Mouse (Mus musculus): ENCODE measurements around the gene Btbd6. TPM values are rescaled to one million over a fixed set of nuclear protein-coding genes. Genes with fewer than 3 reads are reported as not detected.

The Btbd6 gene
- polyA plus RNA-seq, 1 experiment, result not detected

DNA sequence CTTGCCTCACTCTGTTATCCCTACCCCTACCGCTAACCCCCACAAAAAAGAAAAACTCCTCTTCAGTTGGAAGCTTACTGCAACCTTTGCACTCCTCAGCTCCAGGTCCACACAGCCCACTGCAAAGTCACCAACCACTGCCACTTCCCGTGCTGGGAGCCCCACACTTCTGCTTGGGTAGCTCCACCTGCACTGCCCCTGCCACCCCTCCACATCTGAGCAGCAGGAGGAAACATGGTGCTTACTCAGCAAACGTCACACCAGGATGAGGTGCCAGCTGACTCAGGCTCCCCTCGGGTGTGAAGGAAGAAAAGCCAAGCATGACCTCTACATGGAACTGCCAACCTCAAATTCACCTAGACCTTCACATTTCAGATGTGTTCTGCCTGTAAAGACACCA lies 17.9 kb downstream of the Btbd6 start:
- no peak overlapping the region for H3K4me3 ChIP-seq (ENCODE audit: insufficient read depth, low read depth, low read length)
- H3K4me1 ChIP-seq (ENCODE audit: control insufficient read depth, insufficient read depth, low read length), result peaks cover 9% of the 10 kb centered on the region
- WGBS, result 64% methylated on average over 4 of the region's 4 CpGs
- no peak for TF ChIP-seq CTCF (IDR thresholded peaks at IDR 0.05; ENCODE audit: insufficient read depth, low read depth, low read length)
- TF ChIP-seq POLR2A (IDR thresholded peaks at IDR 0.05; ENCODE audit: insufficient read depth, low read depth, low read length), result no peak
- H3K27ac ChIP-seq (ENCODE audit: insufficient read depth, low read depth, low read length), result no peak overlapping the region

DNA sequence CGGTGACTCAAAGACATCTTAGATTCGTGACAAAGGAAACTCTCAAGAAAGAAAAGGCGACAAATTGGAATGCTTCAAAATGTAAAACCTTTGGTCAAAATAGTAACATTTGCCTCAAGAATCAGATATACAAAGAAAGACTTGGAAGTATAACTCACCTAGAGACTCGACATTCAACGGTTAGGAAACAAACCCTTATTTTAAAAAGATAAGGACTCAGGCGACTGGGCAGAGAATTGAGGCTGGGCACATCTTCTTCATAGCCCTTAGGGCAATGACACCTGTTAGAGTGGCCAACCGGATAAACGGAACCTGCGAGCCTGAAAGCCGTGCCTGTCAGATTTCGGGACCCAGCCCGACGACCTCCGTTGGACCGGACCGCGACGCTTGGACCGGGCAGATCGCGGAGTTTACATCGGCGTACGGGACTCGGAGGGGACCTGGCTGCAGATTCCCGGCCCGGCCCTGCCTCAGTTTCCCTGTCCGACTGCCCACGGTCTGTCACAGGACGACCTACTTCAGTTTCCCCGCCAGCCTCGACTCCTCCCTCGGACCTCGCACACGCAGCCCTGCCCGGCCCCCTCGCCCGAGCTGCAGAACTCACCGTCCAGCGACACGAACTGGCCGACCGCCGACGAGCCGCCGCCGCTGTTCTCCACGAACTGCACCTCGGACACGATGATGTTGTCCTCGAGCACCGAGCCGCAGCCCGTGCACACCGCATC lies 23.4 kb downstream of the Btbd6 start:
- TF ChIP-seq CTCF (IDR thresholded peaks at IDR 0.05; ENCODE audit: insufficient read depth, low read depth, low read length) (no peak), POLR2A (IDR thresholded peaks at IDR 0.05; ENCODE audit: insufficient read depth, low read depth, low read length) (no peak)
- Histone ChIP-seq H3K27ac (ENCODE audit: insufficient read depth, low read depth, low read length) (peak overlapping the region; percentile 77), H3K4me1 (ENCODE audit: control insufficient read depth, insufficient read depth, low read length) (peaks cover 5% of the 10 kb centered on the region), H3K4me3 (ENCODE audit: insufficient read depth, low read depth, low read length) (peak overlapping the region; percentile 85)
- under 1% methylated on average over 56 of the region's 56 CpGs for WGBS

DNA sequence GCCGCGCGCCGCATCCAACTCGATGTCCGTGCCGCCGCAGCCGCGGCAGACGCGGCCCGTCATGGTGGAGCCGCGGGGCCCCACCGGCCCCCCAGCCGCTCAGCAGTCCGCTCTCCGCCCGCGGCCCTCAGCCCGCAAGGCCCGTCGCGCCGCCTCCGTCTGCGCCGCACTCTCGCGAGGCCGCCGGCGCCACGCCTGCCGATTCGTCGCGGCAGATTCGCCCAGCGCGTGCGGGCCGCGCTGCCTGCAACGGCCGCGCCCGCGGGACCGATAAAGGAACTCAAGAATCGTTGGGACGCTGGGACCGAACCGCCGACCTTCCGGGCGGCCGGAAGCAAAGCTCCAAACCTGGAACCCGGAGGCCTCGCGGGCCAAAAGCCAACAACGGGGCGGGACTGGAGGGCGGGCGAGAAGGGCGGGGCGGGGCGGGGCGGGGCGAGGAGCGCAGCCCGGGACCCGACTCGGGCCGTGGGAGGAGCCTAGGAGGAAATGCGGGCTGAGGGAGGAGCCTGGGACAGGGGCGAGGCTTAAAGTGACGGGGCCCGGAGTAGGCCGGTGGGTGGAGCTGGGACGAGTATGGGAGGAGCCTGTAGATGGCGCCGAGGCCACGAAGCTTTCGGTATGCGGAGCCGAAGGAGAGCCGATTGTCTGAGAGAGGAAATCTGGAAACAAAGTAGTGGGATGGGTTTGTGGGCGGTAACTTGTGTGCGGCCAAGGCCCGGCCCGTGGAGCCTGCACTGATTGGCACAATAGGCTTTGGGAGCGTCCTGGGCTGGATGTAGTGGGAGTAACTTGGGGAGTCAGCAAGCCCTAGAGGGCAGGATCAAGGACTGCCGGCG lies 24.2 kb downstream of the Btbd6 start, which contains the start of gene Brf1:
TSS of gene Brf1 (minus strand) at position 411 of the 839 bp plus-strand sequence.
- WGBS, result under 1% methylated on average over 96 of the region's 96 CpGs

DNA sequence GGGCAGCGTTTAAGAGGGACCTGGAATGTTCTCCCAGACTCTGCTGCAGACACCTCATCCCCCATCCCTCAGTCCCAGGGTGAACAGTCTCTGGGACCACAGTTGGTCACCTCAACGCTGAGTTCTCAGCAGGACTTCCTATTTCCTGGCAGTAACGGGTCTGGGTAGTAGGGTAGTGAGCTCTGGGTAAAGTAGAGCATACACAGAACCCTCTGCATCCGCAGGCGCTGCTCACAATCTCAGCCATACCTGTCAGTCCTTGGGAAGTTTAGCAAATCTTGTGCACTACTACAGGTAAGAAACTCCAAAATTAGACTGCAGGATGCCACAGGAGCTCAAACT lies 24.8 kb downstream of the Btbd6 start:
- whole genome bisulfite sequencing, result 4% methylated on average over 5 of the region's 5 CpGs
- TF ChIP-seq CTCF (IDR thresholded peaks at IDR 0.05; ENCODE audit: insufficient read depth, low read depth, low read length) (no peak), POLR2A (IDR thresholded peaks at IDR 0.05; ENCODE audit: insufficient read depth, low read depth, low read length) (no peak)
- peak overlapping the region; percentile 18 for H3K27ac ChIP-seq (ENCODE audit: insufficient read depth, low read depth, low read length)
- peaks cover 5% of the 10 kb centered on the region for H3K4me1 ChIP-seq (ENCODE audit: control insufficient read depth, insufficient read depth, low read length)
- H3K4me3 ChIP-seq (ENCODE audit: insufficient read depth, low read depth, low read length), result peak overlapping the region; percentile 51

More for the DNA sequence above, 24.2 kb downstream of the Btbd6 start, which contains the start of gene Brf1:
- H3K4me1 ChIP-seq (ENCODE audit: control insufficient read depth, insufficient read depth, low read length), result peaks cover 5% of the 10 kb centered on the region
- peak within 1 kb of the TSS; percentile 77 for H3K27ac ChIP-seq (ENCODE audit: insufficient read depth, low read depth, low read length)
- TF ChIP-seq POLR2A (IDR thresholded peaks at IDR 0.05; ENCODE audit: insufficient read depth, low read depth, low read length) (peak; percentile 94), CTCF (IDR thresholded peaks at IDR 0.05; ENCODE audit: insufficient read depth, low read depth, low read length) (no peak; the same call in 1 of the 2 replicates)
- peak within 1 kb of the TSS; percentile 85 for H3K4me3 ChIP-seq (ENCODE audit: insufficient read depth, low read depth, low read length)

DNA sequence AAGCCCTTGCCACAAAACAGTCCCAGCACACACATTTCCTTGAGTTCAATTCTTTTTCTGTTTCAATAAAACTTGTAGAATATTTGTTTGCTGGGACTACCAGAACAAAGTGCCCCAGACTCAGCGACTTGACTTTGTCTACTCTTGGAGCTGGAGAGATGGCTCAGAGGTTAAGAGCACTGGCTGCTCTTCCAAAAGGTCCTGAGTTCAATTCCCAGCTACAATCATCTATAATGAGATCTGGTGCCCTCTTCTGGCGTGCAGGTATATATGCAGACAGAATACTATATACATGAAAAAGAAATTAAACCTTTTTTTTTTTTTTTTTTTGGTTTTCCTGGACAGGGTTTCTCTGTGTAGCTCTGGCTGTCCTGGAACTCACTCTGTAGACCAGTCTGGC lies 26.4 kb downstream of the Btbd6 start:
- H3K4me1 ChIP-seq (ENCODE audit: control insufficient read depth, insufficient read depth, low read length), result peaks cover 5% of the 10 kb centered on the region
- TF ChIP-seq CTCF (IDR thresholded peaks at IDR 0.05; ENCODE audit: insufficient read depth, low read depth, low read length) (no peak), POLR2A (IDR thresholded peaks at IDR 0.05; ENCODE audit: insufficient read depth, low read depth, low read length) (no peak)
- WGBS, result 42% methylated on average over 2 of the region's 2 CpGs

DNA sequence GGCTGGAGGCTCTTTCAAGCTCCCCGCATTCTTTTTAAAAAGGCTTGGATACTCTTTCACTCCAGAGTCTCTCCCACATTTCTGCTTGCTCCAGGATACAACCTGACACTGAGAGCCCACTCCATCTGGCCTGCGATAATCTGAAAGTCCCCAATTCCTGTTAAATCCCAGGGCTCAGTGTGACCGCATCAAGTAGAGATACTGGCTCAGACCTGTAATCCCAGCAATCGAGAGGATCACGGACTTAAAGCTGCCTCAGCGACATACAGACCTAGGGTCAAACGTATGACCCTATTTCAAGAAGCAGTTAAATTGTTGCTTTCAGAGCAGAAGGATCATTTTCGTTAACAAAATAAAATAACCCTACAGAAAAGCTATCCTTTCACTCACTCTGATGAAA lies 27.7 kb downstream of the Btbd6 start:
- Histone ChIP-seq H3K4me1 (ENCODE audit: control insufficient read depth, insufficient read depth, low read length) (no peaks in the 10 kb centered on the region), H3K27ac (ENCODE audit: insufficient read depth, low read depth, low read length) (no peak overlapping the region), H3K4me3 (ENCODE audit: insufficient read depth, low read depth, low read length) (no peak overlapping the region)
- WGBS, result 83% methylated on average over 8 of the region's 8 CpGs
- TF ChIP-seq POLR2A (IDR thresholded peaks at IDR 0.05; ENCODE audit: insufficient read depth, low read depth, low read length) (no peak), CTCF (IDR thresholded peaks at IDR 0.05; ENCODE audit: insufficient read depth, low read depth, low read length) (no peak)

More for the DNA sequence above, 26.4 kb downstream of the Btbd6 start:
- Histone ChIP-seq H3K27ac (ENCODE audit: insufficient read depth, low read depth, low read length) (no peak overlapping the region), H3K4me3 (ENCODE audit: insufficient read depth, low read depth, low read length) (no peak overlapping the region)

DNA sequence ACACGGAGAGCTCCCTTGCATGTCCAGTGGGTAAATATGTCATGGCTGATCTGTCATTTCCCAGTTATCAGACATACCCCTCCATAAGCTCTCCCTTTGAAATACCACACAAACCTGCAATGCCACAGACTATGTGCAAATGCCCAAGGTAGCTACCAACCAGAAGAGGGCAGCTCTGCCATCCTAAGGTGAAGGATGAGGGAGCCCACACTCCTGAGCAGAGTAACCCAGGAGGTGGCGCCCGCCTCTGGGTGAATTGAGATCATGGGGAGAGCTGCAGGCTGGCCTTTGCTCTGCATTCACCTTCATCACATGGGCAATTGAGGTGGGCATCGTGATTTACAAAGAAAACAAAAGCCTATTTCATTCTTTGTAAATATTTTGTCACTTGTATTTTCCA lies 28.7 kb downstream of the Btbd6 start:
- H3K4me1 ChIP-seq (ENCODE audit: control insufficient read depth, insufficient read depth, low read length), result no peaks in the 10 kb centered on the region
- no peak overlapping the region for H3K4me3 ChIP-seq (ENCODE audit: insufficient read depth, low read depth, low read length)
- H3K27ac ChIP-seq (ENCODE audit: insufficient read depth, low read depth, low read length), result no peak overlapping the region
- TF ChIP-seq CTCF (IDR thresholded peaks at IDR 0.05; ENCODE audit: insufficient read depth, low read depth, low read length) (0 out of 2 replicates have a peak, but pooled peaks have one; percentile 41), POLR2A (IDR thresholded peaks at IDR 0.05; ENCODE audit: insufficient read depth, low read depth, low read length) (no peak)
- 26% methylated on average over 4 of the region's 4 CpGs for WGBS

DNA sequence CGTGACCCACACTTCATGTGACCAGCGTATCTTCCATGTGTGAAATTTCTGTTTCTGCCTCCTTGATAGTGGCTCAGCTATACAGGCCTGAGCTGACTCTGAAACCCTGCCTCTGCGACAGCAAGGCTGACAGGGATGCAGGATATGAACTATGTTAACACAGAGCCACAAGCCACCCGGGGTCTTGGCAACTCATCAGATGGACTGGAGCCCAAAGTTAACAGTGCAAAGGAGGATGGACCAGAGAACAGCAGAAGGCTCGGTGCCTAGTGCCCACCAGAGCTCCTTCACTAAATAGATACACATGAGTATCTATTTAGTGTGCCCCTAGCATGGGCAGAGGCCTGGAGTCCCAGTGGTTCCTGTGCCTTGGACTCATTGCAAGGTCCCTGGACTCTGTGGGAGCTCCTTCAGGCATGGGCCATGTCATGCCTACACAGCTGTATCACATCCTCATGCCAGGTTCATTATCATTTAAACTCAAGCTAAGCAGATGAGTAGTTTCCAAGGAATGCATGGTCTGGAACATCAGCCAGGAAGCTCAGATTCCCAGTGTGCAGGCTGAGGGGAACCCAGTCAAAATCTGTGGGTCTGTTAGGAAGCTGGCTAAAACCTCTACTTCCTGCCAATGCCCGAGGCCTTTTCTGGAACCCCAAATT lies 35.5 kb downstream of the Btbd6 start:
- H3K27ac ChIP-seq (ENCODE audit: insufficient read depth, low read depth, low read length), result no peak overlapping the region

More for the DNA sequence above, 35.5 kb downstream of the Btbd6 start:
- TF ChIP-seq POLR2A (IDR thresholded peaks at IDR 0.05; ENCODE audit: insufficient read depth, low read depth, low read length), result no peak
- no peak for TF ChIP-seq CTCF (IDR thresholded peaks at IDR 0.05; ENCODE audit: insufficient read depth, low read depth, low read length)
- 65% methylated on average over 6 of the region's 6 CpGs for WGBS
- no peak overlapping the region for H3K4me3 ChIP-seq (ENCODE audit: insufficient read depth, low read depth, low read length)
- peaks cover 25% of the 10 kb centered on the region for H3K4me1 ChIP-seq (ENCODE audit: control insufficient read depth, insufficient read depth, low read length)
